Mouse (Mus musculus) embryo, embryonic 11.5 days (tissue): ENCODE measurements around the gene Kdm6b.

Experiments used
- DNase-seq: peaks from one replicate; pipeline ENCODE4 v3.0.0-alpha.2; 2012; ENCODE audit warnings: low read depth, low spot score

Gene Kdm6b

DNA sequence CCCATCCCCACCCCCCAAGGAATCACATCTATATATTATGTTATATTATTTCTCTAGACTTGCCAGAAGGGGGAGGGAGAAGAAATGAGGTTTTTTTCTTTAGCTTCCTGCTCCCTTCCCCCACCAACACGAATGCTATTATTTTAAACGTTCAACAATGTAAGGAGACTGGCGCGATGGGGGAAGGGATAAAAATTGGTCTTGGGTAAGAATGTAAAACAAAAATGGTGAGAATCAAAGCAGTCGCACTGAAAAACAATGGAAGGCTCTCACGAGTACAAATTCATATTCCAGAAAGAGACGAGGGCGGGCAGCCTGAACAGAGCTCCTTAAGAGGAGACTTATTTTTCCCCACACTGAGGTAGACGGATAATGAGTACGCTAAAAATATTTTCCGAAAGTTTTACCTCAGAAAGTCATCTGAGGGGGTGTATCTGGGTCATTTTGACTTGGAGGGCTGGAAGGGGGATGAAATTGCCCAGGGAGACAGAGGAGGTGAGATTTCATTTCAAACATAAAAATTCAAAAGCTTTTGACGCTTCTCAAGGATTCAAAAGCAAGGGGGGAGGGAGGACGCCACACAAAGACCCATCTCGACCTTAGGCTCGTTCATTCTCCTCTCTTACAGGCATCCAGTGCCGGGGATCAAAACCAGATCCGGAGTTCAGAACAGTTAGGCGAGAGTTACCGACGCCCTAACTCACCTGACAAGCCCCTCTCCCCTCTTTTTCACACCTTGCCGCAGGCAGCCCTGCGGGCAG is 46.4 kb downstream of the Kdm6b start:
- DNase-seq = no peak

DNA sequence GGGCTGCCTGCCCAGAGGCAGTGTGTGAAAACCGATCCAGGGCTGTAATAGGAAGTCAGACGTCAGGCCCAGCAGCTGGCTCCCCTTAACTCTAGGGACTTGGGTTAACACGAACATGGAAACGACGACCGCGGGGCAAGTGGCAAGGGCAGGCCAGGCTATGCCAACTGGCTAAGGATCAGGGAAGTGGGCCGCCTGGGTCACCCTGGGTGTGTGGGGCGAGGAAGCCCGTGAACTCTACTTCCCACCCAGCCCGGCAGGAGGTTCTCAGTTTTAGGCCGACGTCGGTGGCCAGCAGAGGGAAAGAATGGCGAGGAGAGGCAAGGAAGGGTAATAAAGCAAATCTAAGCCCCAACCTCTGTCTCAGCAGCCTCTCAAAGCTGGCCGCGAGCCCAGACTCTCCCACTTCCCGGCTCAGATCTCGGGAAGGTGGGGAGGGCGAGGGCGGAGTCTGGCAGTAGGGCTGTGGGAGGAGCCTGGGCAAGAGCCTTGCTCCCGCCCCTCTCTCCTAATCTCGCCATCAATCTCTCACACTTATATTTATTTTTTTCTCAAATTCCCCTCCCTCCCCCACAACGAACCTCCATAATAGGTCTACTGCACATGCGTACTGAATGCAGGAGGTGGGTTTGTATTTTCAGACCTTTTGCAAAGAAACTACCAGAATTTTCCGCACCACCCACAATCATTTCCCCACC is 47.2 kb downstream of the Kdm6b start:
- peak; percentile 89 for DNase-seq

DNA sequence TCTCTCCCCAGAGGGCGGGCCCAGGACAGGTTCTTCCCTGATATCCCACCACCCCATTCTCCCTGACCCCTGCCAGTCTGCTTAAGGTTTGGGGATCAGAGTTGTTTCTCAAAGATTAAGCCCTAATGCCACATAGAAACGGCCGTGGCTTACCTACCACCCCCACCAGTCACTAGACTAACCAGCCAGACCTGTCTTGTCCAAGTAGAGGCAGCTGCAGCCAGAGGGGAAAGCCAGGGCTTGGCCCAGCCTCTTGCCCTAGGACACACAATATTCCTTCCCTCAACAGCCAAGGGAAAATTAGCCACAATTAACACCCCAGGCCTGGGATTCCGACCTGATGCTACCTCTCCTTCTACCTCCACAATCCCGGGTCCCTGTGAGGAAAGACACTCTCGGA is 47.8 kb downstream of the Kdm6b start:
- no peak for DNase-seq

DNA sequence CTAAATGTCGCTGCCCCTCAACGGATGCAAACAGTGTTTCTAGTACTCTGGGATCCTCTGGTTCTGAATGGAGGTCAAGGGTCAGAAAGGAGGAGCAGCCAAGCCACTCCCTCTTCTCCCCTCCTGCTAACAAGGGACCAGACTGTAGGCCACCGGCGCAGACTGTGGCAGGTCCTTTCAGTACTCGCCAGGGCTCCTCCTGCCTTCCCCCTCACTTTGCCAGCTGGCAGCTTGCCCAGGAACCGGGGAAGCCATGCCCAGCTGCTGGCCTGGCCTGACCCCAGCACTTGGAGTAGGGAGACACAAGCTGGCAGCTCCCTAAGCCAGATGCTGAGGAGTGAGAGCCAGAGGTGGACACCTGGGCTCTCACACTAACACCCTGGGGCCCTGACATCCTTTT is 48.6 kb downstream of the Kdm6b start:
- no peak for DNase-seq

DNA sequence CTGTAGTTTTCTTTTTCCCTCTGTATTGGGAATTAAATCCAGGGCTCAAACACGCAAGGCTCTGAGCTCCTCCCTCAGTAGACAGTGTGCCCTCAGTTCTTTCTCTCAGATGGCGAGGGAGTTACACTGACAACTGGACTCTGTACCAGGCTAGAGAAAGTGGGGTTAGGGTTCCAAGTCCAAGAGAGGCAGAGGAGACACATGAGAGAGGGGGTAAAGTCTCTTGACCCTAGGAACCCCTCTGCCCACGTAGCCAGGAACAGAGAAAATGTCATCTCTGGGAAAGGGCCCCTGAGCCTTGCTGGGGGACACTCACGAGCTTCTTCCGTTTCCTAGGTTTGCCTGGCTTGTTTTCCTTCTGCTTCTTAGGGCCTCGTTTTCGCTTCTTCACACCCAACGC is 49.1 kb downstream of the Kdm6b start:
- no peak for DNase-seq

DNA sequence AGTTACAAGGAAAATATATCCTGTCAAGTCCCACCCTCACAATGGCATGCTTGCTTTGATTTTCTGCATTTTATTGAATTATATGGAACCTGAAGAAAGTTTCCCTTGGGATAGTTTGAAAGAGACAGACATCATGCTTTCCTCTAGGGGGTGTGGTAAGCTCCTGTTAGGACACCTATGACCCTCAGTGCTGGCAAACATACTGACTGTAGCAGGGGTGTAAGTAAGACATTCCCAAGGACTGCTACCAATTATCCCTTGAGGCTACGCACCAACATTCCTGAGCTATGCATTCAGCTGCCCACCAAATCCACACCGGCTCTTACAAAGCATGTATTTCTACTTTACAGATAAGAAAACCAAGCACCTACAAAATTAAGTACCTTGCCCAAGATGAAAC is 51.0 kb downstream of the Kdm6b start:
- no peak for DNase-seq

DNA sequence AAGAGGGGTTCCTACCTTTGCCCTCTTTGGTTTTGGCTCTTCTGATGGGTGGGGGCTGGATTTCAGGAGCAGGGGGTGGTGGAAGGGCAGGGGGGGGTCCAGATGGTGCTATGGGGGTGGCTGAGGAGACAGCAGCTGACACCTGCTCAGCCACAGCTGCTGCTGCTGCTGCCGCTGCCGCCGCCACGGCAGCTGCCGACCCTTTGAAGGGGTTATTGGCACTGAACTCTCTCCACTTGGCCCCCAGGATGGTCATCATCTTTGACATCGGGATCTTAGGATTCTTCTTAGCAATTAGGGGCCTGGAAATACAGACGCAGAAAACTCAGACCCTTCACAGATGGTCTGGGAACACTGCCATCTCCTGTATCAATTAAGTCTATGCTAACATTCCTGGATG is 51.5 kb downstream of the Kdm6b start:
- no peak for DNase-seq

DNA sequence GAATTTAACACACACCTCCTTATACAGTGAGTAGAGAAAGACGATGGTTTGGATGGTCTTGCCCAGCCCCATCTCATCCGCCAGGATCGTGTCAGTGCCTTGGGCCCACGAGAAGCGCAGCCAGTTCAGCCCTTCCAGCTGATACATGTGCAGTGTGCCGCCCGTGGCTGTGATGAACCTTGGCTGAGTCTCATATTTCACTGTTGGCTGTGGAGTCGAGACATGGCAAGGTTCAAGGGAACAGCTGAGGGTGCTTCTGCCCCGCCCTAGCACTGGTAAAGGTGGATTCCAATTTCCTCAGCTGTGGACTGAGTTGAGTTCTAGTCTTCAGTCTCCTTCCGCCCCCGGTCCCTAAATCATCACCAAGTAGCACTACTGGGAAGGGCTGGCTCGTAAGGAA is 55.8 kb downstream of the Kdm6b start:
- no peak for DNase-seq

DNA sequence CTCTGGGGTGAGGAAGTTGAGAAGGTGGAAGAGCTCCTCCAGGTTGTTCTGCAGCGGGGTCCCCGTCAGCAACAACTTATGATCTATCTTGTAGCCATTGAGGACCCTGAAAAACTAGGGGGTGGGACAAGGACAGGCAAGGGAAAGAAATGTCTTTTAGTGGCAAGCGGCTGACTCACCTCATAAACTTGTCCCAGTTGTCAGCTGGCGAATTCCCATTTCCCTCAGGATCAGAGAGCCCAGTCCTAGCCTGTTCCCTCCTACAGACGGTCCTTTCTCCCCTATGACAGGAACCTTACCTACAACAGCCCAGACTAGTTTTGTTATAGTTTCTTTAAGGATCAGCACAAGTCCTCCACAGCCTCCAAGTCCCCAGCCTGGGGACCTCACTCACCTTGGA is 56.9 kb downstream of the Kdm6b start:
- no peak for DNase-seq
